Mouse (Mus musculus) E14TG2a.4 (cell line): ENCODE measurements around the gene Shank2.

Source experiments
- CTCF ChIP-seq: conservative IDR thresholded peaks from 2 replicates; pipeline ENCODE4 v1.5.1; 2014; ENCODE audit warnings: low read length
- POU5F1 ChIP-seq: IDR thresholded peaks from 2 replicates; pipeline ENCODE4 v1.6.1; 2014; ENCODE audit warnings: low read length, borderline replicate concordance

GRCm38 (mm10) chr7:144217192-144217591 lies 215.5 kb downstream of the Shank2 start:
- peak; percentile 97 for TF ChIP-seq CTCF
- no peak for TF ChIP-seq POU5F1
